Mouse (Mus musculus) E14TG2a.4 (cell line): ENCODE measurements around the gene Acoxl.

Experiments used
- CTCF ChIP-seq: conservative IDR thresholded peaks from 2 replicates; pipeline ENCODE4 v1.5.1; 2014; ENCODE audit warnings: low read length
- NANOG ChIP-seq: IDR thresholded peaks from 2 replicates; pipeline ENCODE4 v1.6.1; 2014; ENCODE audit warnings: borderline replicate concordance, low read length, mixed read lengths
- POU5F1 ChIP-seq: IDR thresholded peaks from 2 replicates; pipeline ENCODE4 v1.6.1; 2014; ENCODE audit warnings: low read length, borderline replicate concordance

DNA sequence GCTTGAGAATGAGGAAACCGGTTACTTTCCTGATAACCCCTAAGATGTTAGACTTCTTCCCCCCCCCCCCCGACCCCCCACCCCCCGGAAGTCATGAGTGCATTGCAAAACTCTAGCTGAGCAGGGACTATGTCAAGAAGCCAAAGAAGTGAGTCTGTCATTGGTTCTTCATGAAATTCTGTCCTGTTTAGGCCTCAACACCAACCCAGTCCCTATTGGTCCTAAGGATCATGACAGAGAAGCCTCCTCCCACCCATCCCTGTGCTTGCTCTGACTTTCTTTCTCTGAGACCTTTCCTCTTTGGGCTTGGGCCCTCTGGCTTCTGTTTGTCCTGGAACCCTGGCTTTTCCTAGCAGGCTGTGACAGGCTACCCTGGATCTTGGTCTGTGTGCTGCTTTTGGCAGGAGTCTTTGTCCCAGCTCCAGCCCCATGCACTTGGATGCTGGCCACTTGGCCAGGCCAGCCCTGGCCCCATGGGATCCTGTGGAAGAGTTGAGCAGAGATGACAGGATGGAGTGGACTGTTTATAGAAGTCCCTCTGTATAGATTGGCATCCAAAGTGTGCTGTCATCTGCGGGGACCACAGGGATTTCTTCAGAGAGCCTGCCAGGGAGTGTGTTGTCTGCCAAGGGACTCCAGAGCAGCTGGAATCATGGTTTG lies 15.8 kb downstream of the Acoxl start:
- TF ChIP-seq CTCF (no peak), POU5F1 (no peak), NANOG (no peak)
